Mouse (Mus musculus) megakaryocyte-erythroid progenitor cell, adult 5 weeks (primary cell): ENCODE data around the gene Lgals8. TPM values are rescaled to one million over a fixed set of nuclear protein-coding genes. Genes with fewer than 3 reads are reported as not detected.

Experiments used
- polyA plus RNA-seq: library from polyadenylated mRNA; stranded (reverse); fragments of >175 nt; gene quantifications from 2 replicates; pipeline ENCODE4 v1.2.3, GENCODE M21; 2012

The Lgals8 gene
- 3.4 and 3.7 TPM in 2 replicates for polyA plus RNA-seq

GRCm38 (mm10) chr13:12464844-12465243 is at the start of gene Lgals8:
Gene Lgals8, minus strand, starts transcription at chr13:12464944.

GRCm38 (mm10) chr13:12394609-12395505 is 69.9 kb downstream of the Lgals8 start, which contains the start of gene Heatr1:
Gene Heatr1, plus strand, starts transcription at chr13:12395027.

Other genes starting within 250 kb of the Lgals8 start
- gene Mtr, start 206.8 kb downstream of the Lgals8 start, polyA plus RNA-seq: 14.1 and 14.8 TPM in 2 replicates
- 0.16 and 0.27 TPM in 2 replicates for gene Actn2, start 124.2 kb downstream of the Lgals8 start, polyA plus RNA-seq
- gene Heatr1, start 69.9 kb downstream of the Lgals8 start, polyA plus RNA-seq: 32.3 and 46.3 TPM in 2 replicates
- 0.05 and 0.12 TPM in 2 replicates for gene Edaradd, start 55.5 kb upstream of the Lgals8 start, polyA plus RNA-seq
- gene Ero1lb, start 100.9 kb upstream of the Lgals8 start, polyA plus RNA-seq: 6.7 and 8.5 TPM in 2 replicates